Mouse (Mus musculus) embryonic facial prominence, embryonic 11.5 days (tissue): Measurements from ENCODE around the gene F2. TPM values are rescaled to one million over a fixed set of nuclear protein-coding genes. Genes with fewer than 3 reads are reported as not detected.
"Not testable (repeated sequence)": the region's sequence is repeated elsewhere in the genome, so short reads cannot be mapped to it uniquely, and the experiment has no call there.

Source experiments
- ATAC-seq: fragments of 200-750 bp; cut with Nextera tagmentation; replicated peaks from 2 replicates; pipeline ENCODE4 v1.8.0; 2017; ENCODE audit warnings: low read depth; ENCODE audit not compliant: insufficient number of reproducible peaks, low FRiP score, low TSS enrichment
- DNase-seq: peaks from one replicate; pipeline ENCODE4 v3.0.0-alpha.2; 2015; ENCODE audit warnings: low spot score
- H3K27ac ChIP-seq: fragments of 300-500 bp; sonication (generic); replicated peaks from 2 replicates; pipeline ENCODE4 v1.5.1; 2014; ENCODE audit warnings: mild to moderate bottlenecking, low read depth, low read length, control low read depth
- H3K27me3 ChIP-seq: fragments of 300-500 bp; sonication (generic); 2 replicates; pipeline ENCODE4 v1.6.1; 2014; ENCODE audit warnings: mild to moderate bottlenecking, low read length, moderate library complexity, mixed read lengths; ENCODE audit not compliant: control insufficient read depth, insufficient read depth
- H3K36me3 ChIP-seq: fragments of 300-500 bp; sonication (generic); replicated peaks from 2 replicates; pipeline ENCODE4 v1.6.1; 2014; ENCODE audit warnings: low read depth, mild to moderate bottlenecking, low read length, moderate library complexity, mixed read lengths; ENCODE audit not compliant: control insufficient read depth, insufficient read depth
- H3K4me1 ChIP-seq: fragments of 300-500 bp; sonication (generic); 2 replicates; pipeline ENCODE4 v1.6.1; 2014; ENCODE audit warnings: low read length, mixed read lengths; ENCODE audit not compliant: control insufficient read depth, insufficient read depth
- H3K4me2 ChIP-seq: fragments of 300-500 bp; sonication (generic); 2 replicates; pipeline ENCODE4 v1.6.1; 2014; ENCODE audit warnings: low read depth, mild to moderate bottlenecking, control low read depth, low read length, moderate library complexity
- H3K4me3 ChIP-seq: fragments of 300-500 bp; sonication (generic); 2 replicates; pipeline ENCODE4 v1.5.1; 2014; ENCODE audit warnings: low read depth, low read length, control low read depth
- H3K9ac ChIP-seq: fragments of 300-500 bp; sonication (generic); replicated peaks from 2 replicates; pipeline ENCODE4 v1.6.1; 2014; ENCODE audit warnings: mild to moderate bottlenecking, control low read depth, low read length
- H3K9me3 ChIP-seq: fragments of 300-500 bp; sonication (generic); replicated peaks from 2 replicates; pipeline ENCODE4 v1.6.1; 2016; ENCODE audit warnings: mild to moderate bottlenecking, low read length, inconsistent platforms, mixed read lengths; ENCODE audit not compliant: control insufficient read depth
- WGBS: fragments of 180-500 bp; shearing (Covaris S2); extraction: QIAGEN DNeasy Blood & Tissue Kit; methylation state at CpG from one replicate; pipeline ENCODE4 v1.1.7; 2014; 5-methylcytosine and 5-hydroxymethylcytosine counted together
- polyA plus RNA-seq: library from polyadenylated mRNA; unstranded; fragments of >200 nt; fragmentation: Nextera tagmentation; extraction: Ambion mirVana; gene quantifications from 2 replicates; pipeline ENCODE4 v1.2.1, GENCODE M21; 2014

F2 gene
- polyA plus RNA-seq, 1 experiment from 2014 or later, result not detected

DNA sequence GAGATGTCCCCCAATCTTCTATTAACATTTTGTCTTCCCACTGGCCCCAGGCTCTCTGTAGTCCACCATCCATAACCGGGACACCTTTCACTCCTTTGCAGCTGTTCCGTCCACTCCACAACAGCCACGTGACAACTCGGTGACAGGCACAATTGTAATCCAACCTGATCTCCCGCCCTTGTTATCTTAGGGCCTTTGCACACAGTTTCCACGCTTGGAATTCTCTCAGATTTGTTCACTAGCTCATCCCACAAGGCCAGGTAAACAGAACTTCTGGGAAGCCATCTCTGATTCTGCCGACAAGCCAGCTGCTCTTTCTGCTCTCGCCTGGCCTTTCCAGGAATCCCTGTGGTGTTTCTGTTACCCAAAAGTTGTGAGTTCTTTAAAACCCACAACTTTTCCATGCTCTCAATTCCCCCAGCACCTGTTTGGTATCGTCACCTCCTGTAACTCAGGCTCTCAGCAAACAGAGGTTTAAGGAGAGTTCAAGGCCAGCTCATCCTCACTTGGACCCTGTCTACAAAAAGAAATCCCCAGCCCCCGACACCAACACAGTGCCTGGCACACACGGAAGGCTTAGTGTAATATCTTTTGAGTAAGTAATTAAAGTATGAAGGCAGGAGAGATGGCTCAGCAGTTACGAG, 2.8 kb downstream of the F2 start:
- ATAC-seq, result no peak

DNA sequence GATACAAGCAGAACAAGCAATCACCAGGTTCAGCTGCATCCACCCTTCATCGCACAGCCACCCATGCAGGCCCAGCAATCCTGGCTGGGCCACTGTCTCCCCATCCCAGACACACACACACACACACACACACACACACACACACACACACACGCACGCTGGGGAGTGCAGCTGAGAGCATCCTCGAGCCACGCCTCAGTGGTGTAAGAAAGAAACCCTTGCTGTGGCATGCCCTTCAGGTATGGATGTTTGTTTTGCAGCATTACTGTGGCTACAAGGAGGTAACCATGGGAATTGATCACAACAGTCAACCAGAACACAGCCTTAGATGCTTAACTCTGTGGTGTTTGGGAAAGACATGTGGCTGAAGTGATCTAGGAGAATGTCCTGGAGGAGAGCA, 3.9 kb downstream of the F2 start:
- H3K9me3 ChIP-seq, result no peaks in the 10 kb centered on the region
- no peak overlapping the region for H3K4me2 ChIP-seq
- no peaks in the 10 kb centered on the region for H3K36me3 ChIP-seq
- H3K9ac ChIP-seq, result no peak overlapping the region
- H3K4me1 ChIP-seq, result no peaks in the 10 kb centered on the region
- no peak overlapping the region for H3K4me3 ChIP-seq
- no peak for DNase-seq
- no peak for ATAC-seq
- no peak overlapping the region for H3K27ac ChIP-seq
- no peaks in the 10 kb centered on the region for H3K27me3 ChIP-seq
- WGBS, result 77% methylated on average over 5 of the region's 5 CpGs

More for the DNA sequence above, 2.8 kb downstream of the F2 start:
- H3K4me3 ChIP-seq, result no peak overlapping the region
- H3K9me3 ChIP-seq, result no peaks in the 10 kb centered on the region
- no peak for DNase-seq
- H3K27me3 ChIP-seq, result no peaks in the 10 kb centered on the region
- no peaks in the 10 kb centered on the region for H3K36me3 ChIP-seq
- H3K4me2 ChIP-seq, result no peak overlapping the region
- H3K4me1 ChIP-seq, result no peaks in the 10 kb centered on the region
- WGBS, result 81% methylated on average over 12 of the region's 12 CpGs
- no peak overlapping the region for H3K27ac ChIP-seq
- H3K9ac ChIP-seq, result no peak overlapping the region

DNA sequence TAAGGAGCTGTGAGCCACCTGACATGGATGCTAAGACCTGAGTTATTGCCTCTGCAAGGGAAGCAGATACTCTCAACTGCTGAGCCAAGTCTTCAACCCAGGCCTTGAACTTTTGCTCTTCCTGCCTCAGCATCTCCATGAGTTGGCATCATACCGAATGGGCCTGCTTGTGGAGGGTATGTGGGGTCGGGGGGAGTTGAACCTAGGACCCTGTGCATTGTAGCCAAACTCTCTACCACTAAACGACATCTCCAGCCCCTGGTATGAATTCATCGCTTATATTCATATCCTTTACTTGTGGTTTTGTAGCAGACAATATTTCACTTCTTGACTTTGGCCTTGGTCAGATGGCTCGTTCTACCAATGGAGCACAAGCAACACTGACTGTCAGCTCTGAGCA, 4.4 kb downstream of the F2 start:
- DNase-seq, result no peak
- H3K4me3 ChIP-seq, result no peak overlapping the region
- 85% methylated on average over 5 of the region's 5 CpGs for WGBS
- no peaks in the 10 kb centered on the region for H3K27me3 ChIP-seq
- ATAC-seq, result no peak
- no peaks in the 10 kb centered on the region for H3K9me3 ChIP-seq
- H3K36me3 ChIP-seq, result no peaks in the 10 kb centered on the region
- no peaks in the 10 kb centered on the region for H3K4me1 ChIP-seq
- no peak overlapping the region for H3K4me2 ChIP-seq
- H3K9ac ChIP-seq, result no peak overlapping the region
- no peak overlapping the region for H3K27ac ChIP-seq

DNA sequence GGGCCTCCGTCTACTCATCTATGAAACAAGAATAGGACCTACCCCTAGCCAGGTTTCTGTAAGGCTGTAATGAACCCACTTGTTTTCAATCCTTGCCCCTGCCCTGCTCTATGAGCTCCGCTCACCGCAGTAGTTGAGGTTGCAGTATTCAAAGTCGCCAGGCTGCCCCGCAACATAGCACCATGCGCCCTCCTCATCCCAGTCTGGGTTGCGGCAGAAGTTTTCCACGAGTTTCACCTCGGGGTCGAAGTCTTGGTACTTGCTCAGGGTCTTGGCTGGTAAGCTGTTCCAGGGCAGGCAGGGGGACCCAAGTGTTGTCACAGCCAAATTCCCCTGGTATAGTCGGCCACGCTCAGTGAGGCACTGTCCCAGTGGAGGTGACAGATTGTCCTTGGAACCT, 5.8 kb downstream of the F2 start:
- Histone ChIP-seq H3K27me3 (no peaks in the 10 kb centered on the region), H3K4me2 (no peak overlapping the region), H3K4me1 (no peaks in the 10 kb centered on the region), H3K4me3 (no peak overlapping the region), H3K27ac (no peak overlapping the region), H3K36me3 (no peaks in the 10 kb centered on the region), H3K9me3 (no peaks in the 10 kb centered on the region), H3K9ac (no peak overlapping the region)
- WGBS, result 86% methylated on average over 12 of the region's 12 CpGs
- no peak for DNase-seq
- no peak for ATAC-seq

DNA sequence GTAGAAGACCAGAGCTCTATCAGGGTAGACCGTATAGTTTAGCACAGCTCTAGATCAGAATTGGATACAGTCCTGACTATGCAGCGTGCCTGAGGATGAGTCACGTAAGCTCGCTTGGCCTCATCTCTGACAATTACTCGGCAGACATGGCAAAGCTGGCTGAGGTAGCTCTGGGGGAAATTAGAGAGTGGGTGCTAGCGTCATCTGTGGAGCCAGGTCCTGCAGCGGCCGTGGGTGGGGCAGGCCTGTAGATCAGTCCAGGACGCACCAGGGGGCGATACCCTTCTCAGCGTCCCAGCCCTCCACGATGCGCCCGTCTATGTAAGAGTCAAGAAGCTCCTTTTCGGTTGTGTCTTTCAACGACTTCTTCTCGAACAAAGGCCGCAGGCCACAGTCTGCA, 6.5 kb downstream of the F2 start:
- Histone ChIP-seq H3K36me3 (no peaks in the 10 kb centered on the region), H3K27ac (no peak overlapping the region)

DNA sequence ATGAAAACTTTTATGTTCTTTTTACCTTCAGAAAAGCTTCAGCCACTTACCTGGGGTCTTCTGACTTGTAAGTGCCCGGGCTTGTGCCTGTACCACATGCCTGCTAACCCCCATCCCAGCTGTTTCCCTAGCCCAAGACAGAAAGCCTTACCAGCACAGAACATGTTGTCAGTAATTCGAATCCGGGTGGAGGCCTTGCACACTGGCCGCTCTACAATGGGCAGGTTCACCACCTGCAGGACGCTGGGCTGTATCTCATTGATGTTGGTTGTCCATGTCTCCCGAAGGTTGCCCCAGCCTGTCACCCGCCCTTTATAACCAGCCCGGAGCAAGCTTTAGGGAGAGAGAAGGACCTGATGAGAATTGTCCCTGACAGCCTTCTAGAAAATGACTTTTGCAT, 8.0 kb downstream of the F2 start:
- ATAC-seq, result no peak
- Histone ChIP-seq H3K36me3 (no peaks in the 10 kb centered on the region), H3K4me3 (no peak overlapping the region), H3K9ac (no peak overlapping the region), H3K4me2 (no peak overlapping the region), H3K27ac (no peak overlapping the region), H3K9me3 (no peaks in the 10 kb centered on the region), H3K27me3 (no peaks in the 10 kb centered on the region), H3K4me1 (no peaks in the 10 kb centered on the region)
- 90% methylated on average over 8 of the region's 8 CpGs for WGBS
- DNase-seq, result no peak

More for the DNA sequence above, 6.5 kb downstream of the F2 start:
- Histone ChIP-seq H3K9ac (no peak overlapping the region), H3K27me3 (no peaks in the 10 kb centered on the region), H3K4me1 (no peaks in the 10 kb centered on the region), H3K4me2 (no peak overlapping the region), H3K9me3 (no peaks in the 10 kb centered on the region), H3K4me3 (no peak overlapping the region)
- no peak for ATAC-seq
- WGBS, result 86% methylated on average over 18 of the region's 18 CpGs
- DNase-seq, result no peak

DNA sequence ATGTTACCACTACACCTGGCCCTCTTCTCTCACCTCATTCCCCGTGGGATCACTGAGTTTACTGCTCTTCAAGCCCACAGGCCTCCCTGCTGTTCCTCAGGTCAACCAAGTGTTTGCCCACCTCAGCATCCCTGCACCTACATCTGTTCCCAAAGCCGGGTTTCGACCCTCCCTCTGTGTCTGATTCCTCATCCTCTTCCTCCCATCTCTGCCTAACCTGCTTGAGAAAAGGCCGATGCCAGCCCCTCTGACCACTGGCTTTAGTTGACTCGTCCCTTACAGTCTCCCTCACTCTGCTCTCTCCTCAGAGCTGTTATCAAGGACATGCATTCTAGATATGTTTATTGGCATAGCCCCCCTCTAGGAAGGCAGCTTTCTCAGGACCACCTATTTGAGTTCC, 8.7 kb downstream of the F2 start:
- no peak overlapping the region for H3K9ac ChIP-seq
- no peak overlapping the region for H3K4me3 ChIP-seq
- no peak for ATAC-seq
- no peaks in the 10 kb centered on the region for H3K9me3 ChIP-seq
- H3K27me3 ChIP-seq, result no peaks in the 10 kb centered on the region
- H3K27ac ChIP-seq, result no peak overlapping the region
- no peak overlapping the region for H3K4me2 ChIP-seq
- no peak for DNase-seq
- H3K36me3 ChIP-seq, result no peaks in the 10 kb centered on the region; the same call in 1 of the 2 replicates
- no peaks in the 10 kb centered on the region for H3K4me1 ChIP-seq
- WGBS, result 79% methylated on average over 5 of the region's 5 CpGs

DNA sequence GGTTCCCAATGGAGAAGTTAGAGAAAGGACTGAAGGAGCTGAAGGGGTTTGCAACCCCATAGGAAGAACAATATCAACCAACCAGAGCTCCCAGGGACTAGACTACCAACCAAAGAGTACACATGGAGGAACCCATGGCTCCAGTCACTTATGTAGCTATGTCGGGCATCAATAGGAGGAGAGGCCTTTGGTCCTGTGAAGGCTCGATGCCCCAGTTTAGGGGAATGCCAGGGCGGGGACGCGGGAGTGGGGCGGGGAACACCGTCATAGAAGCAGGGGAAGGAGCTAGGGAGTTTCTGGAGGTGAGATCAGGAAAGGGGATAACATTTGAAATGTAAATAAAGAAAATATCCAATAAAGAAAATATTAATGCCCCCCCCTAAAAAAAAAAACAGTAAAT, 12.8 kb downstream of the F2 start:
- H3K4me2 ChIP-seq, DNase-seq, H3K27ac ChIP-seq, H3K4me1 ChIP-seq, H3K9ac ChIP-seq, ATAC-seq, H3K4me3 ChIP-seq, H3K9me3 ChIP-seq, H3K27me3 ChIP-seq: not testable (repeated sequence)
- 90% methylated on average over 7 of the region's 7 CpGs for WGBS
- H3K36me3 ChIP-seq, result peaks cover 10% of the 10 kb centered on the region
